Mouse (Mus musculus): ENCODE measurements around the gene Zranb2. TPM values are rescaled to one million over a fixed set of nuclear protein-coding genes. Genes with fewer than 3 reads are reported as not detected.

Zranb2 gene
- polyA plus RNA-seq, 1 experiment from 2014 or later, result 78.1 TPM

- Histone ChIP-seq H3K36me3 (no peaks in the 10 kb centered on the region), H3K9me3 (no peaks in the 10 kb centered on the region), H3K4me3 (replicated peaks) (no peak overlapping the region), H3K4me2 (no peak overlapping the region), H3K27ac (no peak overlapping the region), H3K27me3 (replicated peaks) (no peaks in the 10 kb centered on the region), H3K9ac (no peak overlapping the region), H3K4me1 (no peaks in the 10 kb centered on the region)
- 62% methylated on average over 4 of the region's 4 CpGs for WGBS
- no peak for ATAC-seq (ENCODE audit: insufficient read depth, low FRiP score, low read depth)
These were observed 46.3 kb downstream of the Zranb2 start for GRCm38 (mm10) chr3:157580299-157580698.

GRCm38 (mm10) chr3:157581755-157582154 is 47.8 kb downstream of the Zranb2 start:
- no peak overlapping the region for H3K4me2 ChIP-seq
- H3K36me3 ChIP-seq, result no peaks in the 10 kb centered on the region
- H3K9me3 ChIP-seq, result no peaks in the 10 kb centered on the region
- no peak for ATAC-seq (ENCODE audit: insufficient read depth, low FRiP score, low read depth)
- no peaks in the 10 kb centered on the region for H3K27me3 ChIP-seq (replicated peaks)
- H3K4me1 ChIP-seq, result no peaks in the 10 kb centered on the region
- no peak overlapping the region for H3K9ac ChIP-seq
- 20% methylated on average over 2 of the region's 2 CpGs for WGBS
- H3K27ac ChIP-seq, result no peak overlapping the region
- H3K4me3 ChIP-seq (replicated peaks), result no peak overlapping the region

GRCm38 (mm10) chr3:157582626-157583405 is 48.9 kb downstream of the Zranb2 start:
- no peaks in the 10 kb centered on the region for H3K4me1 ChIP-seq
- H3K4me2 ChIP-seq, result no peak overlapping the region
- H3K9ac ChIP-seq, result no peak overlapping the region
- no peak overlapping the region for H3K27ac ChIP-seq
- peak; percentile 66; the same call in 1 of the 2 replicates for ATAC-seq (ENCODE audit: insufficient read depth, low FRiP score, low read depth)
- no peaks in the 10 kb centered on the region for H3K27me3 ChIP-seq (replicated peaks)
- 65% methylated on average over 5 of the region's 5 CpGs for WGBS
- no peaks in the 10 kb centered on the region for H3K36me3 ChIP-seq
- no peaks in the 10 kb centered on the region for H3K9me3 ChIP-seq
- no peak overlapping the region for H3K4me3 ChIP-seq (replicated peaks)

GRCm38 (mm10) chr3:157597837-157598379 is 63.9 kb downstream of the Zranb2 start:
- H3K9ac ChIP-seq, result no peak overlapping the region
- no peak overlapping the region for H3K4me3 ChIP-seq (replicated peaks)
- no peaks in the 10 kb centered on the region for H3K27me3 ChIP-seq (replicated peaks)
- 75% methylated on average over 7 of the region's 7 CpGs for WGBS
- no peaks in the 10 kb centered on the region for H3K36me3 ChIP-seq
- H3K27ac ChIP-seq, result no peak overlapping the region
- no peaks in the 10 kb centered on the region for H3K4me1 ChIP-seq
- H3K9me3 ChIP-seq, result no peaks in the 10 kb centered on the region
- no peak for ATAC-seq (ENCODE audit: insufficient read depth, low FRiP score, low read depth)
- H3K4me2 ChIP-seq, result no peak overlapping the region

MicroRNAs encoded within 50 kb of the gene (microRNA counts, 519-probe panel; counts per million panel counts)
- 2,503 counts per million, percentile 56 among the panel's probes with 10 or more counts for microRNA mmu-miR-186

Small RNA genes lying within 50 kb of the gene (microRNA-seq; reads per million reads assigned to microRNA genes)
- gene Mir186, result 392 reads per million, percentile 65 among the genes with 10 or more reads in this experiment

Other genes with a start within 250 kb of the Zranb2 start
- 16.8 and 19.0 TPM in 2 replicates for gene Ptger3, start 32.7 kb downstream of the Zranb2 start, polyA plus RNA-seq (2015; fragmentation: Nextera tagmentation; extraction: Ambion mirVana)

Data from stomach, embryonic 15.5 days (tissue).